Mouse (Mus musculus): Measurements from ENCODE around the gene Tmie. TPM values are rescaled to one million over a fixed set of nuclear protein-coding genes. Genes with fewer than 3 reads are reported as not detected.
"Not testable (repeated sequence)": the region's sequence is repeated elsewhere in the genome, so short reads cannot be mapped to it uniquely, and the experiment has no call there.

The Tmie gene
- total and polyA plus RNA-seq, 3 experiments: not detected

GRCm38 (mm10) chr9:110820546-110820945 lies 59.4 kb downstream of the Tmie start:
- H3K9ac ChIP-seq (ENCODE audit: insufficient read depth, low read depth); H3K4me2 ChIP-seq (ENCODE audit: insufficient read depth, low read depth, poor library complexity, severe bottlenecking); H3K4me3 ChIP-seq (replicated peaks in 1 of 3; ENCODE audit: low read depth in 2 of 3, low read length in 2 of 3, poor library complexity in 1 of 3); in situ Hi-C loops (cut with MboI; ENCODE audit: low pct_ligation_motif_present, low pct_unique_long_range_greater_than_20kb, low sequenced_read_pairs); DNase-seq (ENCODE audit: extremely low read depth); H3K36me3 ChIP-seq (replicated peaks in 1 of 2; ENCODE audit: control insufficient read depth in 1 of 2, insufficient read depth in 1 of 2, low read length in 1 of 2); dilution Hi-C loops (cut with MboI; ENCODE audit: extremely low pct_ligation_motif_present, extremely low pct_unique_long_range_greater_than_20kb, low sequenced_read_pairs); H3K9me3 ChIP-seq (replicated peaks; ENCODE audit: low read length); H3K79me2 ChIP-seq (replicated peaks; ENCODE audit: control insufficient read depth, extremely low read depth, insufficient read depth, poor library complexity, severe bottlenecking); H3K27ac ChIP-seq (ENCODE audit: insufficient read depth, low read depth); H3K4me1 ChIP-seq (ENCODE audit: control insufficient read depth in 1 of 2, insufficient read depth in 2 of 2): not testable (repeated sequence)
- H3K27me3 ChIP-seq (replicated peaks): peaks cover 14% of the 10 kb centered on the region

Other genes with a start within 250 kb of the Tmie start
- gene Nbeal2, start 226.0 kb downstream of the Tmie start, total RNA-seq (2012; rRNA removed): 8.4 and 13.6 TPM in 2 replicates
- gene Nbeal2, start 226.0 kb downstream of the Tmie start, total RNA-seq (2014; rRNA removed): 2.6 and 3.2 TPM in 2 replicates
- 17.7 and 19.7 TPM in 2 replicates for gene Nbeal2, start 226.0 kb downstream of the Tmie start, polyA plus RNA-seq (2012; ENCODE audit: insufficient read length, low read depth)
- gene Ccdc12, start 223.6 kb downstream of the Tmie start, total RNA-seq (2012; rRNA removed): 97.8 and 122 TPM in 2 replicates
- gene Ccdc12, start 223.6 kb downstream of the Tmie start, total RNA-seq (2014; rRNA removed): 85.2 and 89.1 TPM in 2 replicates
- 104 and 106 TPM in 2 replicates for gene Ccdc12, start 223.6 kb downstream of the Tmie start, polyA plus RNA-seq (2012; ENCODE audit: insufficient read length, low read depth)
- not detected in 2 replicates for gene Myl3, start 138.3 kb downstream of the Tmie start, total RNA-seq (2012; rRNA removed)
- gene Myl3, start 138.3 kb downstream of the Tmie start, total RNA-seq (2014; rRNA removed): not detected in 2 replicates
- gene Myl3, start 138.3 kb downstream of the Tmie start, polyA plus RNA-seq (2012; ENCODE audit: insufficient read length, low read depth): not detected in 2 replicates
- gene Pth1r, start 133.0 kb downstream of the Tmie start, total RNA-seq (2012; rRNA removed): 0.34 and 0.76 TPM in 2 replicates
- not detected in 2 replicates for gene Pth1r, start 133.0 kb downstream of the Tmie start, total RNA-seq (2014; rRNA removed)
- 0.10 and 0.35 TPM in 2 replicates for gene Pth1r, start 133.0 kb downstream of the Tmie start, polyA plus RNA-seq (2012; ENCODE audit: insufficient read length, low read depth)
- 0.29 and 0.34 TPM in 2 replicates for gene Prss42, start 81.9 kb downstream of the Tmie start, total RNA-seq (2012; rRNA removed)
- 0.28 TPM in 1 of 2 replicates, not detected in the other for gene Prss42, start 81.9 kb downstream of the Tmie start, total RNA-seq (2014; rRNA removed)
- 1.1 and 1.2 TPM in 2 replicates for gene Prss42, start 81.9 kb downstream of the Tmie start, polyA plus RNA-seq (2012; ENCODE audit: insufficient read length, low read depth)
- not detected in 2 replicates for gene Prss44, start 66.1 kb downstream of the Tmie start, total RNA-seq (2012; rRNA removed)
- not detected in 2 replicates for gene Prss44, start 66.1 kb downstream of the Tmie start, total RNA-seq (2014; rRNA removed)
- gene Prss44, start 66.1 kb downstream of the Tmie start, polyA plus RNA-seq (2012; ENCODE audit: insufficient read length, low read depth): 0.14 and 0.17 TPM in 2 replicates
- gene Prss43, start 53.4 kb downstream of the Tmie start, total RNA-seq (2012; rRNA removed): not detected in 2 replicates
- gene Prss43, start 53.4 kb downstream of the Tmie start, total RNA-seq (2014; rRNA removed): not detected in 2 replicates
- not detected in 2 replicates for gene Prss43, start 53.4 kb downstream of the Tmie start, polyA plus RNA-seq (2012; ENCODE audit: insufficient read length, low read depth)
- gene Prss45, start 45.5 kb downstream of the Tmie start, total RNA-seq (2012; rRNA removed): not detected in 2 replicates
- not detected in 2 replicates for gene Prss45, start 45.5 kb downstream of the Tmie start, total RNA-seq (2014; rRNA removed)
- gene Prss45, start 45.5 kb downstream of the Tmie start, polyA plus RNA-seq (2012; ENCODE audit: insufficient read length, low read depth): not detected in 2 replicates
- gene Prss46, start 35.6 kb downstream of the Tmie start, total RNA-seq (2012; rRNA removed): not detected in 2 replicates
- not detected in 2 replicates for gene Prss46, start 35.6 kb downstream of the Tmie start, total RNA-seq (2014; rRNA removed)
- not detected in 2 replicates for gene Prss46, start 35.6 kb downstream of the Tmie start, polyA plus RNA-seq (2012; ENCODE audit: insufficient read length, low read depth)
- not detected in 2 replicates for gene Prss50, start 22.1 kb downstream of the Tmie start, total RNA-seq (2012; rRNA removed)
- not detected in 2 replicates for gene Prss50, start 22.1 kb downstream of the Tmie start, total RNA-seq (2014; rRNA removed)
- not detected in 2 replicates for gene Prss50, start 22.1 kb downstream of the Tmie start, polyA plus RNA-seq (2012; ENCODE audit: insufficient read length, low read depth)
- gene Als2cl, start 243 bp downstream of the Tmie start, total RNA-seq (2012; rRNA removed): 1.2 and 2.5 TPM in 2 replicates
- gene Als2cl, start 243 bp downstream of the Tmie start, total RNA-seq (2014; rRNA removed): 2.4 and 2.9 TPM in 2 replicates
- gene Als2cl, start 243 bp downstream of the Tmie start, polyA plus RNA-seq (2012; ENCODE audit: insufficient read length, low read depth): 3.4 and 3.5 TPM in 2 replicates
- gene Fam240a, start 36.7 kb upstream of the Tmie start, total RNA-seq (2012; rRNA removed): not detected in 2 replicates
- gene Fam240a, start 36.7 kb upstream of the Tmie start, total RNA-seq (2014; rRNA removed): not detected in 2 replicates
- not detected in 2 replicates for gene Fam240a, start 36.7 kb upstream of the Tmie start, polyA plus RNA-seq (2012; ENCODE audit: insufficient read length, low read depth)
- not detected in 2 replicates for gene Tdgf1, start 66.0 kb upstream of the Tmie start, total RNA-seq (2012; rRNA removed)
- gene Tdgf1, start 66.0 kb upstream of the Tmie start, total RNA-seq (2014; rRNA removed): not detected in 2 replicates
- gene Tdgf1, start 66.0 kb upstream of the Tmie start, polyA plus RNA-seq (2012; ENCODE audit: insufficient read length, low read depth): not detected in 2 replicates
- 1.0 and 1.6 TPM in 2 replicates for gene Lrrc2, start 71.4 kb upstream of the Tmie start, total RNA-seq (2012; rRNA removed)
- 3.6 and 3.8 TPM in 2 replicates for gene Lrrc2, start 71.4 kb upstream of the Tmie start, total RNA-seq (2014; rRNA removed)
- 1.5 and 1.6 TPM in 2 replicates for gene Lrrc2, start 71.4 kb upstream of the Tmie start, polyA plus RNA-seq (2012; ENCODE audit: insufficient read length, low read depth)
- not detected in 2 replicates for gene Rtp3, start 110.5 kb upstream of the Tmie start, total RNA-seq (2012; rRNA removed)
- not detected in 2 replicates for gene Rtp3, start 110.5 kb upstream of the Tmie start, total RNA-seq (2014; rRNA removed)
- not detected in 2 replicates for gene Rtp3, start 110.5 kb upstream of the Tmie start, polyA plus RNA-seq (2012; ENCODE audit: insufficient read length, low read depth)
- gene Ltf, start 139.2 kb upstream of the Tmie start, total RNA-seq (2012; rRNA removed): 0.04 TPM in 1 of 2 replicates, not detected in the other
- 0.08 and 0.31 TPM in 2 replicates for gene Ltf, start 139.2 kb upstream of the Tmie start, total RNA-seq (2014; rRNA removed)
- 0.50 TPM in 1 of 2 replicates, not detected in the other for gene Ltf, start 139.2 kb upstream of the Tmie start, polyA plus RNA-seq (2012; ENCODE audit: insufficient read length, low read depth)
- 5.2 and 13.0 TPM in 2 replicates for gene Ccrl2, start 177.4 kb upstream of the Tmie start, total RNA-seq (2012; rRNA removed)
- 7.9 and 9.0 TPM in 2 replicates for gene Ccrl2, start 177.4 kb upstream of the Tmie start, total RNA-seq (2014; rRNA removed)
- 4.0 and 5.3 TPM in 2 replicates for gene Ccrl2, start 177.4 kb upstream of the Tmie start, polyA plus RNA-seq (2012; ENCODE audit: insufficient read length, low read depth)
- 22.4 and 25.2 TPM in 2 replicates for gene Lrrfip2, start 237.5 kb upstream of the Tmie start, total RNA-seq (2012; rRNA removed)
- gene Lrrfip2, start 237.5 kb upstream of the Tmie start, total RNA-seq (2014; rRNA removed): 16.6 and 22.9 TPM in 2 replicates
- 30.9 and 38.7 TPM in 2 replicates for gene Lrrfip2, start 237.5 kb upstream of the Tmie start, polyA plus RNA-seq (2012; ENCODE audit: insufficient read length, low read depth)

Data from CH12.LX (cell line).